Mouse (Mus musculus) thymus, adult 18-20 months (tissue): ENCODE data around the gene Cfhr2.
"Not testable (repeated sequence)": the region's sequence is repeated elsewhere in the genome, so short reads cannot be mapped to it uniquely, and the experiment has no call there.

Source experiments
- DNase-seq, 2 experiments: peaks; one replicate each; pipeline ENCODE4 v3.0.0; 2022; ENCODE audit warnings: mixed read lengths in 2 of 2

Cfhr2 gene

GRCm38 (mm10) chr1:139858548-139858947 is at the start of gene Cfhr2:
TSS of gene Cfhr2 (minus strand) at chr1:139858702.
- DNase-seq: no peak

- DNase-seq: no peak
Observed at GRCm38 (mm10) chr1:139863751-139864150, 5.2 kb upstream of the Cfhr2 start.

- DNase-seq: no peak
Observed at GRCm38 (mm10) chr1:139860176-139860575, 1.7 kb upstream of the Cfhr2 start.

GRCm38 (mm10) chr1:139839699-139840098 is 18.8 kb downstream of the Cfhr2 start:
- no peak for DNase-seq

GRCm38 (mm10) chr1:139839290-139839689 is 19.2 kb downstream of the Cfhr2 start:
- no peak for DNase-seq

- no peak for DNase-seq
Observed at GRCm38 (mm10) chr1:139808594-139808993, 49.9 kb downstream of the Cfhr2 start.

GRCm38 (mm10) chr1:139781143-139781542 is 77.4 kb downstream of the Cfhr2 start, which contains the start of gene Gm4788:
TSS of gene Gm4788 (minus strand) at chr1:139781243.
- DNase-seq: no peak

- DNase-seq: not testable (repeated sequence)
Observed at GRCm38 (mm10) chr1:139769913-139770312, 88.6 kb downstream of the Cfhr2 start.
